Mouse (Mus musculus) lung, adult 2 months (tissue): ENCODE measurements at regions not wholly inside any gene's neighbourhood (a gene's known extent, or its start where the extent isn't known, plus 50 kb on each side); places are given as distances from the start of the nearest gene placed in this dataset.

ENCODE experiments used
- CTCF ChIP-seq: fragments of 200-500 bp; IDR thresholded peaks from 2 replicates; pipeline ENCODE4 v1.5.1; 2011; ENCODE audit warnings: mild to moderate bottlenecking, low read length, control low read depth; ENCODE audit not compliant: insufficient read depth
- POLR2A ChIP-seq: fragments of 200-500 bp; IDR thresholded peaks from 2 replicates; pipeline ENCODE4 v1.6.1; 2011; ENCODE audit warnings: low read depth, mild to moderate bottlenecking, control low read depth, low read length, borderline replicate concordance; ENCODE audit errors: extremely low read depth

GRCm38 (mm10) chr6:147953058-147953679, 93.9 kb upstream of the Far2 start:
- TF ChIP-seq CTCF: no peak
- TF ChIP-seq POLR2A: no peak
